Mouse (Mus musculus) macrophage (primary cell): ENCODE data around the gene Astn2. TPM values are rescaled to one million over a fixed set of nuclear protein-coding genes. Genes with fewer than 3 reads are reported as not detected.

Experiments used
- H3K27ac ChIP-seq: fragments of 350-480 bp; formaldehyde crosslinking; 2 replicates; pipeline ENCODE4 v1.9.0; 2021
- H3K36me3 ChIP-seq: fragments of 350-480 bp; formaldehyde crosslinking; 2 replicates; pipeline ENCODE4 v1.9.0; 2021; ENCODE audit errors: inconsistent target
- H3K4me3 ChIP-seq: fragments of 350-480 bp; formaldehyde crosslinking; 2 replicates; pipeline ENCODE4 v1.9.0; 2021; ENCODE audit errors: inconsistent target
- H3K79me2 ChIP-seq: fragments of 350-480 bp; formaldehyde crosslinking; 2 replicates; pipeline ENCODE4 v1.9.0; 2021; ENCODE audit errors: inconsistent target
- WGBS: methylation state at CpG from one replicate; pipeline ENCODE4 v1.1.7; 2026; ENCODE audit warnings: inconsistent platforms; ENCODE audit not compliant: missing documents; 5-methylcytosine and 5-hydroxymethylcytosine counted together
- polyA plus RNA-seq: library from polyadenylated mRNA; stranded (reverse); fragments of 250-400 nt; gene quantifications from 3 replicates; pipeline ENCODE4 v1.2.4, GENCODE M21; 2018; ENCODE audit warnings: inconsistent platforms

The Astn2 gene
- polyA plus RNA-seq, 1 experiment from 2014 or later, result not detected

GRCm38 (mm10) chr4:65765312-65765711 is 639.1 kb downstream of the Astn2 start:
- Histone ChIP-seq H3K36me3 (no peaks in the 10 kb centered on the region), H3K27ac (no peak overlapping the region), H3K4me3 (no peak overlapping the region), H3K79me2 (no peaks in the 10 kb centered on the region)
- 63% methylated on average over 3 of the region's 3 CpGs for WGBS

DNA sequence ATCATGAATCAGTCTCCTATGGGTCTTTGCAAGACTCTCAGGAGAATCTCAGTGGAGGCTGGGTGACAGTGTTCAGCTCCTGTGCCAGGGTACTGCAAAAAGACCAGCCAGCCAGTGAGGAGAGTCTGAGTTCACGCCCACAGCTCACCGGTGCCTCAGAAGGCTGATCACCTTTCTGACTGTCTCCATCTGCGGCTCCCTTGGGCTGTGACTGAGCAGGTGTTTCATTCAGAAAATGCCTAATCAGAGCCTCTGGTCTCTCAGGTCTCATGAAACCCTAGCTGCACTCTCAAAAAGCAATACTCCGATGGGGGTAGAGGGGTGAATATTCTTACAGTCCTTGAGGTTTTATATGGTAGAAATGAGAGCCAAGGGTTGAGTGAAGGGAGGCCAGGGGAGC is 640.1 kb downstream of the Astn2 start:
- H3K79me2 ChIP-seq, result no peaks in the 10 kb centered on the region
- H3K36me3 ChIP-seq, result no peaks in the 10 kb centered on the region
- no peak overlapping the region for H3K4me3 ChIP-seq
- no peak overlapping the region for H3K27ac ChIP-seq
- 79% methylated on average over 4 of the region's 4 CpGs for WGBS

DNA sequence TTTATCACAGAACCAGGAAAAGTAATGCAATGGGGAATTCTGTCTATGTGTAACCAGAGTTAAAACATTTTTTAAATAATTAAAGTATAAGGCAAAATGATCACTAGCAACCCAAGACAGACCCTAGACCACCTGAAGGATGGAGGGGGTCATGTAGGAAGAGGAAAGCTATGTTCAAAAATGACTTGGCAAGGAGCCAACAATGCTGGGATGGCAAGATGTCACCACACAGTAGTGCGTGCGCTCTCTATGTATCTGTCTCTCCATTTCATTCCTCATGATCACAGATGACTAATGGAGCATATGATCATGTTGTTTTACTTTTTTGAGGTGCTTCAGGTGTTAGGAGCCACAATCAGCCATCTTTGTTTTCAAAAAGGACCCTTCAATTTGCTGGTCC is 640.6 kb downstream of the Astn2 start:
- no peak overlapping the region for H3K27ac ChIP-seq
- no peak overlapping the region for H3K4me3 ChIP-seq
- no peaks in the 10 kb centered on the region for H3K36me3 ChIP-seq
- WGBS, result 100% methylated on average over 2 of the region's 2 CpGs
- H3K79me2 ChIP-seq, result no peaks in the 10 kb centered on the region

- H3K36me3 ChIP-seq, result no peaks in the 10 kb centered on the region
- no peak overlapping the region for H3K27ac ChIP-seq
- H3K79me2 ChIP-seq, result no peaks in the 10 kb centered on the region
- no peak overlapping the region for H3K4me3 ChIP-seq
- WGBS, result 90% methylated on average over 3 of the region's 3 CpGs
Observed at GRCm38 (mm10) chr4:65762116-65762515, 642.3 kb downstream of the Astn2 start.

DNA sequence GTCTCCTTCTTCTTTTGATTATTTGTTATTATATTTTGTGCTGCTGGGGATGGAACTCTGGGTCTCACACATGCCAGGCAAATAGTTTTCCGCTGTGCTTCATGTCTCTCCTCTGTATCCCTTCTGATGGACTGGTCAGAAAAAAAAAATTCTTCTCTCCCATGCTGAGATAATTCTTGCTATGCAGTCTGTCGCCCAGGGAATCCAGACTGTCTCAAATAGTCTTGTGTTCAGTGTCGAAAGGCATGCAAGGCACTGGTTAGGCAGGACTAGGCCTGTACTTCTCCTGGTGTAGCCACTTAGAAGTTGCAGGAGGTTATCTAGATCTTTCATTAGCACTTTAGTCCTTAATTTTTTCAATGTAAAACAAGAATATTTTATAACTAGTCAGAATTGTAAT is 642.8 kb downstream of the Astn2 start:
- 86% methylated on average over 3 of the region's 3 CpGs for WGBS
- Histone ChIP-seq H3K4me3 (no peak overlapping the region), H3K27ac (no peak overlapping the region), H3K79me2 (no peaks in the 10 kb centered on the region), H3K36me3 (no peaks in the 10 kb centered on the region)

DNA sequence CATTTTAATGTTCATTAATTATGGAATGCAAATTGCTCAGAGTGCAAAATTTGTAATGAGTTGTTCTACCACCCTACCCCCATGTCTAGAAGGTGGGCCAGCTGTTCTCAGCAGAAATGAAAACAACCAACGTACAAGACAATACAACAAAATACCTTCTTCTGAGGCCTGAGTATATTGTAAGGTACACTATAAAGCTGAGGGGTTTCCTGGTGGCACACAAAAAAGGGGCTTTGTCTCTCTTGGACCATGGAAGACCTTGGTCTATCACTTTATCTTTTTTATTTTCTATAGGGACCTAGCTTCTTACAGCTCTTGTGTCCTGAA is 645.6 kb downstream of the Astn2 start:
- no peak overlapping the region for H3K27ac ChIP-seq
- H3K4me3 ChIP-seq, result no peak overlapping the region
- WGBS, result 82% methylated on average over 1 of the region's 1 CpGs
- no peaks in the 10 kb centered on the region for H3K79me2 ChIP-seq
- H3K36me3 ChIP-seq, result no peaks in the 10 kb centered on the region

GRCm38 (mm10) chr4:65758174-65758874 is 646.1 kb downstream of the Astn2 start:
- WGBS, result 66% methylated on average over 5 of the region's 5 CpGs
- no peak overlapping the region for H3K4me3 ChIP-seq
- H3K36me3 ChIP-seq, result no peaks in the 10 kb centered on the region
- no peak overlapping the region for H3K27ac ChIP-seq
- no peaks in the 10 kb centered on the region for H3K79me2 ChIP-seq

- no peaks in the 10 kb centered on the region for H3K36me3 ChIP-seq
- no peak overlapping the region for H3K4me3 ChIP-seq
- 67% methylated on average over 3 of the region's 3 CpGs for WGBS
- no peak overlapping the region for H3K27ac ChIP-seq
- H3K79me2 ChIP-seq, result no peaks in the 10 kb centered on the region
Observed at GRCm38 (mm10) chr4:65752941-65753340, 651.5 kb downstream of the Astn2 start.

GRCm38 (mm10) chr4:65744788-65745187 is 659.6 kb downstream of the Astn2 start:
- H3K4me3 ChIP-seq, result no peak overlapping the region
- H3K79me2 ChIP-seq, result no peaks in the 10 kb centered on the region
- H3K36me3 ChIP-seq, result no peaks in the 10 kb centered on the region
- no peak overlapping the region for H3K27ac ChIP-seq

DNA sequence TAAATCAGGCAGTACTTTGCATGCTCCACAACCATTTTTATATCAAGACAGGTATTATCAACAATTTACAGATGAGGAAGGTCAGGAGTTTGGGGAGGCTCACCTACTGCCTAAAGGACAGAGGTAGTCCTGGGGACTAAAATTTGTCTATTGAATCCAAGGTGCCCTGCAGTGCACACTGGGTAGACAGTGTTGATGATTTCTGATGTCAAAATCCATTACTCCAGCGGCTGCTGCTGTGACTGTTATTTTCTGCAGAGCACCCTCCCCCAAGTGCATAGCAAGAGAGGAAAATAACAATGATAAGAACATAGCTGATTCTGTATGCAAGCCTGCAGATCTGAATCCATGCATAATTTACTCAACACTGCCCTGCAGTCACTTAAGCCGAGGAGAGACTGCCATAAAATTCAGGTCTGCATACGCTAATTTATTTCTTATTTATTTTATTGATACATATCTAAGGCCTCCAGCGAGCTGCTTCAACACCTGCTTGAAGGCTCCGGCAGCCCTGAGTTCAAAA is 660.3 kb downstream of the Astn2 start:
- 78% methylated on average over 5 of the region's 5 CpGs for WGBS
- H3K4me3 ChIP-seq, result no peak overlapping the region
- H3K27ac ChIP-seq, result no peak overlapping the region
- no peaks in the 10 kb centered on the region for H3K36me3 ChIP-seq
- no peaks in the 10 kb centered on the region for H3K79me2 ChIP-seq

DNA sequence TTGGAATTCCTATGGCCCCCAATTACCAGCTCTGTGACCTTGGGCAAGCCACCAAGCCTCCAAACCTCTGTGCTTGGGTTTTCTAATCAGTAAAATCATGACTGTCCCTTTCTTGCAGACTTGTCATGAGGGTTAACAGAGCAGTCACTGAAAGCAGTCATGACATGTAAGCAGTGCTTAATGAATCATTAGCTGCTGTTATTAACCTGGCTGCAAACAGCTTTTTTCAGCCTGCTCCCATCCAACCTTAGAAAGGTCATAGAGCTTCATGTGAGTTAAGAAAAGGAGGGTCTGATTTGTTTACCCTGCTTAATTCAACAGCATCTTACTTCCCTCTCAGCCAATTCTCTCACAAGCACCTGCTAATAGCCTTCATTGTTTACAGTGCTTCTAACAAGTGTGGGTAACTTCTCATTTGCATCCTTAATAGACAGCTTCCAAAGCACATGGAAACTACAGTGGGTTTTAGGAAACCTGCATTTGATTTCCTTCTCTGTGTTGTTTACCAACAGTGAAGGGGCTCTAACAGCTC is 661.2 kb downstream of the Astn2 start:
- H3K36me3 ChIP-seq, result no peaks in the 10 kb centered on the region
- H3K4me3 ChIP-seq, result no peak overlapping the region
- no peaks in the 10 kb centered on the region for H3K79me2 ChIP-seq
- H3K27ac ChIP-seq, result no peak overlapping the region

GRCm38 (mm10) chr4:65724414-65724813 is 680.0 kb downstream of the Astn2 start:
- Histone ChIP-seq H3K79me2 (no peaks in the 10 kb centered on the region), H3K27ac (no peak overlapping the region), H3K4me3 (no peak overlapping the region), H3K36me3 (no peaks in the 10 kb centered on the region)
- WGBS, result 40% methylated on average over 6 of the region's 6 CpGs

DNA sequence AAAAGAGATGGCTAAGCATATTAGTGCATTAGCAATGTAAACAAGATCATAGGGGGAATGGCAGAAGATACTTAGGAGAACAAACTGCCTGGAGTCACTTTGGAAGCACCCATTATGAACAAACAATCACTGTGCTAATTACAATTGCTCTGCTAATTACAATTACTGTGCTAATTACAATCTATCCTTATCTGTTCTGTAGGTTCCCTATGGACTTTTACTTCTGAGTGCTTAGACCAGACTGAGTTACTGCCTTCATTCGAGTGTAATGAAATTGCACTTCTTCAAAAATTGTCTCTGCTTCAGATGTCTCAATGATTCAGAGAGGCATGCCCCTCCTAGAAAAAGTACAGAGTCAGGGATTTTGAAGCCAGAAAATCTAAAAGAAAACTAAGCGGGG is 684.8 kb downstream of the Astn2 start:
- Histone ChIP-seq H3K27ac (no peak overlapping the region), H3K79me2 (no peaks in the 10 kb centered on the region), H3K36me3 (no peaks in the 10 kb centered on the region), H3K4me3 (no peak overlapping the region)
- 85% methylated on average over 2 of the region's 2 CpGs for WGBS

- no peaks in the 10 kb centered on the region for H3K36me3 ChIP-seq
- no peak overlapping the region for H3K27ac ChIP-seq
- H3K4me3 ChIP-seq, result no peak overlapping the region
- H3K79me2 ChIP-seq, result no peaks in the 10 kb centered on the region
- WGBS, result 70% methylated on average over 1 of the region's 1 CpGs
Observed at GRCm38 (mm10) chr4:65717899-65718298, 686.5 kb downstream of the Astn2 start.

DNA sequence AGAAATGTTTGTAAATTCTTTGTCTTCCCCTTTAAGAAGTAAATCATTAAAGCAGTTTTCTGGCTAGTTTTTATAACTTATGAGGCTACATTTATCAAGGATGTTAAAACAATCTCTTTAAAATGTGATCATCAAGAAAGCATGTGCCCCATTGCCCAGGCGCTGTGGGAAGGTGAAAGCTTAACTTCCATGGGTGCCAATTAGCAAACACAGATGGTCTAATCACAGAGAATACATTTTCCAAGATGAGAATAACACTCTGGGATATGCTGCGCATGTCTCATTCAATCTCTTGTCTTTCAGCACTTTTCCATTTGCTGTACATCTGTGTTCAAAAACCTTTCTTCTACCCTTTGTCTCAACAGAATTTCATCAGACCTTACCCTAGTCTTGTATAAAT is 688.3 kb downstream of the Astn2 start:
- Histone ChIP-seq H3K4me3 (no peak overlapping the region), H3K27ac (no peak overlapping the region), H3K79me2 (no peaks in the 10 kb centered on the region), H3K36me3 (no peaks in the 10 kb centered on the region)
- 89% methylated on average over 2 of the region's 2 CpGs for WGBS

DNA sequence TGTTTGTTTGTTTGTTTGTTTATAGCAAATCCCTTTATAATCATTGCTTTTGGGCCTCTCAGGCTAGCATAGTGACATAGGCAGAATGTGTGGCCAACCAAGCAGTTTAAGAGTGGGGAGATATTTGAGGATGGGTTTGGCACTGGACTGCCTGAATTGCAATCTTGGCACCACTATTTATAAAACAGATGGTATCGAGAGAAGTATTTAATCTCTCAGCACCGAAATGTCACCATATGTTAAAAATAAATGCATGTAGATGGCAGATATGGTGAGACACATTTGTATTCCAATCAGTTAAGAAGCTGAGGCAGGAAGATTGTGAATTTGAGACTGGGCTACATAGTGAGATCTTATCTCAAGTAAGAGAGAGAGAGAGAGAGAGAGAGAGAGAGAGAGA is 692.7 kb downstream of the Astn2 start:
- 64% methylated on average over 2 of the region's 2 CpGs for WGBS
- H3K4me3 ChIP-seq, result no peak overlapping the region
- H3K27ac ChIP-seq, result no peak overlapping the region
- H3K36me3 ChIP-seq, result no peaks in the 10 kb centered on the region
- H3K79me2 ChIP-seq, result no peaks in the 10 kb centered on the region
